Mouse (Mus musculus): ENCODE measurements around the gene Tmem167b.
"Not testable (repeated sequence)": the region's sequence is repeated elsewhere in the genome, so short reads cannot be mapped to it uniquely, and the experiment has no call there.

Gene Tmem167b

GRCm38 (mm10) chr3:108562133-108562730, at the start of gene Tmem167b:
TSS of gene Tmem167b (minus strand) at chr3:108562466.
- ATAC-seq (ENCODE audit: low TSS enrichment) = peak; percentile 94

- ATAC-seq (ENCODE audit: low TSS enrichment) = no peak
Observed at GRCm38 (mm10) chr3:108608906-108609305, 46.6 kb upstream of the Tmem167b start.

GRCm38 (mm10) chr3:108591530-108592522, 29.6 kb upstream of the Tmem167b start:
- ATAC-seq (ENCODE audit: low TSS enrichment) = peak; percentile 58

- peak; percentile 95 for ATAC-seq (ENCODE audit: low TSS enrichment)
Observed at GRCm38 (mm10) chr3:108590786-108591529, 28.7 kb upstream of the Tmem167b start, which contains the start of gene Wdr47. TSS of gene Wdr47 (plus strand) at chr3:108591279.

GRCm38 (mm10) chr3:108588446-108588845, 26.2 kb upstream of the Tmem167b start:
- no peak for ATAC-seq (ENCODE audit: low TSS enrichment)

- ATAC-seq (ENCODE audit: low TSS enrichment) = no peak
Observed at GRCm38 (mm10) chr3:108584580-108584979, 22.3 kb upstream of the Tmem167b start.

GRCm38 (mm10) chr3:108574018-108574417, 11.8 kb upstream of the Tmem167b start:
- ATAC-seq (ENCODE audit: low TSS enrichment) = no peak

GRCm38 (mm10) chr3:108572309-108573010, 10.2 kb upstream of the Tmem167b start:
- no peak for ATAC-seq (ENCODE audit: low TSS enrichment)

- ATAC-seq (ENCODE audit: low TSS enrichment) = peak; percentile 94
Observed at GRCm38 (mm10) chr3:108571443-108572294, 9.4 kb upstream of the Tmem167b start, which contains the start of gene Taf13. TSS of gene Taf13 (plus strand) at chr3:108571698.

GRCm38 (mm10) chr3:108570813-108571212, 8.5 kb upstream of the Tmem167b start:
- no peak for ATAC-seq (ENCODE audit: low TSS enrichment)

GRCm38 (mm10) chr3:108569636-108570035, 7.4 kb upstream of the Tmem167b start:
- ATAC-seq (ENCODE audit: low TSS enrichment) = not testable (repeated sequence)

GRCm38 (mm10) chr3:108567990-108568877, 6.0 kb upstream of the Tmem167b start:
- 0 out of 2 replicates have a peak, but pooled peaks have one; percentile 13 for ATAC-seq (ENCODE audit: low TSS enrichment)

- ATAC-seq (ENCODE audit: low TSS enrichment) = peak; percentile 54
Observed at GRCm38 (mm10) chr3:108563309-108563708, 1.0 kb upstream of the Tmem167b start.

GRCm38 (mm10) chr3:108562777-108563271, 558 bp upstream of the Tmem167b start:
- ATAC-seq (ENCODE audit: low TSS enrichment) = peak; percentile 45

GRCm38 (mm10) chr3:108557888-108558287, 4.4 kb downstream of the Tmem167b start:
- ATAC-seq (ENCODE audit: low TSS enrichment) = no peak

- ATAC-seq (ENCODE audit: low TSS enrichment) = peak; percentile 97
Observed at GRCm38 (mm10) chr3:108554587-108555312, 7.5 kb downstream of the Tmem167b start.

- peak; percentile 46 for ATAC-seq (ENCODE audit: low TSS enrichment)
Observed at GRCm38 (mm10) chr3:108554111-108554561, 8.1 kb downstream of the Tmem167b start.

- no peak for ATAC-seq (ENCODE audit: low TSS enrichment)
Observed at GRCm38 (mm10) chr3:108542299-108542698, 20.0 kb downstream of the Tmem167b start.
